Mouse (Mus musculus): Measurements from ENCODE around the gene Adra2a.
A peak's percentile ranks its signal among the peaks of the same experiment; 100 is the strongest.

Gene Adra2a

DNA sequence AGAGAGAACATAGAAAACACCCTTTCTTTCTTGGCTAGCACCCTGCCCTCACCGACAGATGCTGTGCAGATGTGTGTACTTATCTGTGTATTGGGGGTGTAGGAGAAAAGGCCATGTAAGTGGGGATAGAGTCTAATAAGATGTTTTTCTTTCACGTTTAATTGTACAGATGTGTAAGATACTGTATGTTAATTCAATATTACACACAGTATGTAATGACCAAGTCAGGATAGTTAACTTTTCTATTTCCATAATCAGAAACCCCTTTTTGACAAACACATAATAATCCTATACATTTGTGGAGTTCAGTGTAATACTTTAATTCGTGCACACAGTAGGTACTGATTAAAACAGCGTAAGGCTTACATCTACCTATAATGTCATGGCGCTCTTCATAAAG lies at the start of gene Adra2a:
TSS of gene Adra2a (plus strand) at position 301 of the 400 bp plus-strand sequence.
- DNase-seq: no peak

DNA sequence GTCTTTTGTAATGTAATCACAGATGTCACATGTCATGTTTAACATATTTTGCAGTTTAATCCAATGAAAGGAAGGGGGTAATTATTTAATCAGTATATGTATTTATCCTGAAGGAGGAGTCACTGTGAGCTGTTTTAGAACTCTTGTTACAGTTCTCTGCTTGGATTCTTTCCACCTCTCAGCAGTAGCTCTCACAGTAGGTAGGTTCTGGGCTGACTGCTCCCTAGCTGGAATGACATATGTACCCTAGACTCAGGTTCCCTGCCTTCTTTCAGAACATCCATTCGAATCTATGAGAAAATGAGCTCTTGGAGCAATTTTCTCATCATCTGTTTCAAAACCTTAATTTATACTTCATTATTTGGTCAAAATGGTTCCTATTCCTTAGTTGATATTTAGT lies 49.7 kb upstream of the Adra2a start:
- no peak for DNase-seq

DNA sequence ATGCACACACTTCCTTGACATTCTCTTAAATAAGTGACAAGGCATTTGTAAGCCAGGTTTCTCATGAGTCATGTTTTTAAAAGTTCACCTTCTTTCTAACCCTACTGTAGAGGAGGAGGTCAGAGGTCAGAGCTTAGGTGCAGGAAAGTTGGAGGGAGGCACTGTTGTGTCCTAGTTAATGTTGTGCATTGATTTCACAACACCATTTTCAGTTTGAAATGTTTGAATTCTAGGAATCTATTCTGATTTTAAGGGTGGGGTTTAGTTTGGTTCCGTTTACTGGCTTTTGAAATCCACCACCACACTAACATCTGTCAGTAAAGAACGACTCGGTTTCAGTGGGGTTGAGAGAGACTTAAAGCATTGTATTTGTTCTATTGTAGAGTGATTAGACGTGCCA lies 33.0 kb upstream of the Adra2a start:
- DNase-seq: no peak

DNA sequence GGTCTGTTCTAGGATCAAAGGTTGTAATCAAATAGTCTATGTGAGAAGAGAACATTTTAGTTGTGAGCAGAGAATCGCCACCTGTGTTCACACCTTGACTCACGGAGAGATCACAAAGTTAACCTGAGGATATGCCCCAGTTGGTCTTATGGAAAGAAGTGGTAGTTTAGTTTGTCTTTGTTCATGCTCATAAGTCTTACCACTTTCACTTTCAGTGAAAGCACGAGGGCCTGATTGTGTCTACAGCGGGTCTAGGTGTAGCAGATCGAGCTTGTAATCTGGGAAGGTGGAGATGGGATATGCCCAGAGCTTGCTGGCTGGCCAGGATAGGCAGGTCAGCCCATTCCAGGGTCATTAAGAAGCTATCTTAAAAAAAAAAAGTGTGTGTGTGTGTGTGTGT lies 29.0 kb upstream of the Adra2a start:
- no peak for DNase-seq

DNA sequence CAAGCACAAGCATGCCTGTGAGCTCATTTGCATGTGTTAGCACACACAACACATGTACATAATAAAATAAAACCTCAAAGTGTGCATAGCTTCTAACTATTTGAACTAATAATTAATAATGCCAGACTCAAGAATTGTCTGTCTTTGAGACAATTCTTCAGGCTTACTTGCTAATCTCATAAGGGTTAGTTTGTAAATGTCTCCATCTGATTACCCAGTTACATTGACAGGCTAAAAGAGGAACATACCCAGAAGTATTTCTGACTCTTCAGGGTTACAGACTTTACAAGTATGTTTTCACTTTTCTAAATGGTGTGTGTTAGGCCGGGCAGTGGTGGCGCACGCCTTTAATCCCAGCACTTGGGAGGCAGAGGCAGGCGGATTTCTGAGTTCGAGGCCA lies 28.4 kb upstream of the Adra2a start:
- no peak for DNase-seq

DNA sequence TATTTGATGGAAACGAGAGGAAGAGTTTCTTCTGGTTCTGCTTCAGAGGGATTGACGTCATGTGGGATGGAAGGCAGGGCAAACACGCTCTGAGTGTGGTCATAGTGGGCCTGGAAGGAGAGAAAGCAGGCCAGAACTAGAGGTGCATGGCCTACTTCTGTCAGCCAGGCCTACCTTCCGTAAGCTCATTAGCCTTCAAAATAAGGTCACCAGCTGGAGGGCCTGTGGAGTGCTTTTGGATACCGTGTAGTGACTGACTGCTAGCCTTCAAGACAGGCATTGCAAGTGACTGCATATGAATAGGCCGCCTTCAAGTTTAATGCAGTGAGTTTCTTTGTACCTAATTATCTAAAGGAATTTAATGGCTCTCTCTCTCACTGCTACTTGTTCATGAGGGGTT lies 8.9 kb upstream of the Adra2a start:
- no peak for DNase-seq

DNA sequence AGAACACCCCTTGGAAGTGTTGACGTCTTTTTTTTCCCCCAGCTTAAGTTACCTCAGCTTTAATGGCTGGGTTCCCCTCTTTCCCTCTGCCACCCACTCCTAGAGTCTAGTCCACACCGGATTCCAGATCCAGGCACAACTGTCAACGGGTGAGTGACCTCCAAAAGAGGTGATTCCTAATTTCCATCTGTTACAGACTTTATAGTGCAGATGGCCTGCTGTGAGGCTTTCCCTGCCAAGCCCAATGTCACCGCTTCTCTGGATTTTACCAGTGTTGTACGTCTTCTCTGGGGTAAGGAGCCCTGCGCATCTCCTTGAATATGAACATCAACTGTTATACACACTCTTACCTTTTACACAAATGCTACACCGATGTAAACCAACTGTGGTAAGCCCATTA lies 4.5 kb upstream of the Adra2a start:
- no peak for DNase-seq

DNA sequence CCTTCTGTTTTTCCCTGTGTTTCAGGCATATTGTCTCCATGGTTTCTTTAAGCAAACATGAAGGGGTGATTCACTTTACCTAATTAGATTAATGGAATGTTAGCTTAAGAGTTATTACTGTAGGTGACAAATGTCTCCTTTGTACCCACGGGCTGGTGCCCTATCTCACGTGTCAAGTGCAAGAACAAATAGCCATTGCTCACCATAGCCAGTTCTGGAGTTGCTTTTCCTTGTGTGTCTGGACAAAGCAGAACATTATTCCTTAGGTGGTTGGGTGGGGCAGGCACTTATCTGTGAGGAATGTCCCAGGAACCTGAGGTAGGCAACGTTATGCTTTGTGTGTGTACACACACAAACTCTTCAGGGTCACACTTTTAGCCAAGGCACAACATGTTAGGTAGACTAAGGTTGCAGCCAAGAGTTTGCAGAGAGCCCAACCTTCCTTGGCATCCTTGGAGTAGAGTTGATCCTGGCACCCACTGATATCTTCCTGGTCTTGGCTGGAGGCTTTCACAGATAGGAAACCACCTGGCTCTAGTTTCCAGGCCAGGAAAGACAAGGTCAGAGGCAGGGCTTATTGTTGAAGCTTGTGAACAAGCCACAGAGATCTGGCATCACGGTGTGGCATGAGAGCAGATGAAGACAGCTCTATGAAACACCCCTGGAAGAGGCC lies 3.5 kb upstream of the Adra2a start:
- no peak for DNase-seq

DNA sequence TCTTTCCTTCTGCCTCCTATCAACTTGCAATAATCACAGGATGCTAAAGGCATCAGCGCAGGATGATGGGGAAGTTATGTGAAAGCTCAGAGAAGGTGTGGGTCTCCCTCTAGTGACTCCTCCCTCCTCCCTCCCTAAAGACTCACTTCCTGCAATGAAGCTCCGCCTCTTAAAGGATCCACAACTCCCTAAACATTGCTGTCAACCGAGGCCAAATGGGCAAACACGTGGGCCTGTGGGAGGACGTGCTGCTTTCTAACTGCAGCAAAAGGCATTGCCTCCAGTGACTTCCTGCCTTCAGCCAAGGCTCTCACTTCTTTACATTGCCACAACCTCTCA lies 3.0 kb upstream of the Adra2a start:
- no peak for DNase-seq

DNA sequence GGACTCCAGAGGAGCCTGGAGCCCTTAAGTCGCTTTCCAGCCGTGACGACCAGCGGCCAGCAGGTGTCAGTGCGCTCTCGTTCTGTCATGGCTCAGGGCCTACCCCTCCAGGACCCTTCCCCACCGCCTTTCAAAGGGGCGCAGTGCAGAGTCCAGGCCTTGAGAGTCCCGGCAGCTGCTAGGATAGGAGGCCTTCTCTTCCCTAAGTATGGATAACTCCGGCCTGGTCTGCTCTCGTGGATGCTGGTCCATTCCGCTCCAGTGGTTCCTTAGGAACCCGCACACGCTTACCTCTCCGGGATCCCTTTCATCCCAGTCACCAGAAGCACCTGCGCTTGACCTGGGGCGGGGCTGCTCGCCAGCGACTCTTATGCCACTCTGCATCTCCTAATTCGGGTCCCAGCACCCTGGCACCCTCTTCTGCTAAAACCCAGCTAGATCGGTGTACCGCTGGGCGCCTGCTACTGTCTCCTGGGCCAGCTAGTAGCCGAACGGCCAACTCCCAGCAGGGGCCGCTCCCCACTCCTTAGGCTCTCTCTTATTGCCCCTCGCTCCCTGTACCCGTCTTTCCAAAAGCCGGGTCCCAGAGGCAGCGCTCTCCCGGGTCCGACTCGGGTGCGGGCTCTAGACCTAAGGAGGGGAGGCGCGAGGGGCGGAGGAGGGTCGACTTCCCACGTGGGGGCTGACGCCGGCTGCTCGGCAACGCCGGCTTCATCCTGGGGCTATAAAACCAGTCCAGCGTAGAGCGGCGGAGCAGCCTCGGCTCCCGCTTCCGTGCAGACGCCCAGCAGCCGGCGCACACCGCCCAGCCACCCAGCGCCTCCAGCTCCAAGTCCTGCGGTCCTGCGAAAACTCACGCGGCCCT lies 788 bp downstream of the Adra2a start:
- peak; percentile 52 for DNase-seq

DNA sequence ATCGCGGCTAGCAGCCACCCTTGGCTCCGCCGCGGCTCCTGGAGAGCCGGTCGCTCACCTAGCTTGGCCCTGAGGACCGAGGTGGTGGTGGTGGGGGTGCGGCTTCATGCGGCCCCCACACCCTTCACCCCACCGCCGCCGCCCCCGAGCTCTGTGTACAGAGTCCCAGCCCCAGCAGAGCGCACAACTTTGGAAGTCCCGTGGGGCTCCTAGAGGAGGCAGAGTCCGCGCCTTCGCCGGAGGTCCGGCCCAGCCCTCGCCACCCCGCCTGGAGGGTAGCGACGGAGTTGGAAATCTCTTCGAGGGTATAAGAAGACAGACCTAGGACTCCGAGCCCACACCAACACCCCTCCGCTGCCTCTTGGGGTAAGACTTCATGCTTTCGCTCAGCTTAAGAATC lies 1.5 kb downstream of the Adra2a start:
- DNase-seq: no peak

DNA sequence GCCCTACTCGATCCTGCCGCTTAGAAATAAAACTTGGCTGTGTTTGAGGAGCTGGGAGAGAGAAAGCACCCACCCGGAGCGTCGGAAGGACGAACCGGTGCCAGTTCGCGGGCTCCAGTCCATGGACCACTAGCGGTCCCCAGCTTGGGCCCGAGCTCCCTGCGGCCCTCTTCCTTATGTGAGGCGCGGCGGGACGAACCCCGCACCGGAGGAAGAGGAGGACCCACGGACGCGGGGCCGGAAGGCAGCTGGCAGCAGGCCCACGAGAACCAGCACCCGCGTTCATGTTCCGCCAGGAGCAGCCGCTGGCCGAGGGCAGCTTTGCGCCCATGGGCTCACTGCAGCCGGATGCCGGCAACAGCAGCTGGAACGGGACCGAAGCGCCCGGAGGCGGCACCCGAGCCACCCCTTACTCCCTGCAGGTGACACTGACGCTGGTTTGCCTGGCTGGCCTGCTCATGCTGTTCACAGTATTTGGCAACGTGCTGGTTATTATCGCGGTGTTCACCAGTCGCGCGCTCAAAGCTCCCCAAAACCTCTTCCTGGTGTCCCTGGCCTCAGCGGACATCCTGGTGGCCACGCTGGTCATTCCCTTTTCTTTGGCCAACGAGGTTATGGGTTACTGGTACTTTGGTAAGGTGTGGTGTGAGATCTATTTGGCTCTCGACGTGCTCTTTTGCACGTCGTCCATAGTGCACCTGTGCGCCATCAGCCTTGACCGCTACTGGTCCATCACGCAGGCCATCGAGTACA lies 2.2 kb downstream of the Adra2a start:
- DNase-seq: no peak

DNA sequence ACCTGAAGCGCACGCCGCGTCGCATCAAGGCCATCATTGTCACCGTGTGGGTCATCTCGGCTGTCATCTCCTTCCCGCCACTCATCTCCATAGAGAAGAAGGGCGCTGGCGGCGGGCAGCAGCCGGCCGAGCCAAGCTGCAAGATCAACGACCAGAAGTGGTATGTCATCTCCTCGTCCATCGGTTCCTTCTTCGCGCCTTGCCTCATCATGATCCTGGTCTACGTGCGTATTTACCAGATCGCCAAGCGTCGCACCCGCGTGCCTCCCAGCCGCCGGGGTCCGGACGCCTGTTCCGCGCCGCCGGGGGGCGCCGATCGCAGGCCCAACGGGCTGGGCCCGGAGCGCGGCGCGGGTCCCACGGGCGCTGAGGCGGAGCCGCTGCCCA lies 2.7 kb downstream of the Adra2a start:
- no peak for DNase-seq

DNA sequence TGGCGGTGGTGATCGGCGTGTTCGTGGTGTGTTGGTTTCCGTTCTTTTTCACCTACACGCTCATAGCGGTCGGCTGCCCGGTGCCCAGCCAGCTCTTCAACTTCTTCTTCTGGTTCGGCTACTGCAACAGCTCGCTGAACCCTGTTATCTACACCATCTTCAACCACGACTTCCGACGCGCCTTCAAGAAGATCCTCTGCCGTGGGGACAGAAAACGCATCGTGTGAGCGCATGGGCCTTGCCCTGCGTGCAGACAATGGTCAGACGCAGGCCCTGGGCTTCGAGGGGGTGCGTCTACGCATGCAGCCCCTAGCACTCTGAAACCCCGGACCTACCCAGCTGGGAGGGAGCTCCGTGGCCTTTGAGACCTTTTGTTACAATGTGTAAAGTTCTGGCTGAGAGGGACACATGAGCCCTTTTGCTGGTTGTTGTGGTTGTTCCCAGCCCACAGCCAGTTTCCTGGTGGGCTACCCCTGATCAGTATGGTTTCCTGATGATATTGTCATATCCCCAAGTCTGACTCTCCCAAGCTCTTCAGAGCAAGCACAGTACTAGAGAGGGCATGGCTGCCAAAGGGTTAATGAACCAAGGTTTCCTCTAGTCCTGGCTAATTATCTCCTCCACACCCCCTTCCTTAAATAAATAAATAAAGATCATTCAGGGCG lies 3.6 kb downstream of the Adra2a start:
- DNase-seq: no peak

DNA sequence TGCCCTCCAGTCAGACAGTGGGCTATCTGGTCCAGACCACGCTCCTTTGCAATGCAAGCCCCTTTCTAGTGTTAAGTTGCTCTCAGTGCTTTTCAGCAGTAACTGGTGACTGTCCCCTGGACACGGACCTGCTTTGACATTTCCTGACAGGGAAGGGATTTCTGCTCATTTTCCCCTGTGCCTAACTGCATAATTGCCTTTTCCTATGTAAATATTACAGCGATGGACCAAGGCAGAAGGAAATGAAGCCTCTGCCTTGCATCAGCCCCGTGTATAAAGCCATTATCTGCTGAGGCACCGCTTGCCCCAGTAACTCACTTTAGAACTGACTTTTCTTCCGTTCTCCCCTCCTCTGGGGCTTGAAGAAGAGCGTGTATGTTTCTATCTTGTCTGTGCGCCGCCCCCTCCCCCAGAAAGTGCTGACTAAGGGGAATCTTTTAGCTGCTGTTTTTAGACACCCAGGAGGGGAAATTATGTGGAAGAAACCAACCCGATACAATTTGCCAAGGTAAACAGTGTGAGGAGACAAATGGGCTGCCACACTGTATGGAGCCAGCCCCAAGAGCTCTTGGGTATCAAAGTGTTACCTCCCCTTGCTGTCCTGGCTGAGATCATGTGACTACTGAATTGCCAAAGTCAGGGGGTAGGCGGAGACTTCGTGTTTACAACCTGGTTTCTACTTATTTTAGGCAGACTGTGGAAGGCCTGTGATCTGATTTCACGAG lies 4.4 kb downstream of the Adra2a start:
- DNase-seq: no peak

DNA sequence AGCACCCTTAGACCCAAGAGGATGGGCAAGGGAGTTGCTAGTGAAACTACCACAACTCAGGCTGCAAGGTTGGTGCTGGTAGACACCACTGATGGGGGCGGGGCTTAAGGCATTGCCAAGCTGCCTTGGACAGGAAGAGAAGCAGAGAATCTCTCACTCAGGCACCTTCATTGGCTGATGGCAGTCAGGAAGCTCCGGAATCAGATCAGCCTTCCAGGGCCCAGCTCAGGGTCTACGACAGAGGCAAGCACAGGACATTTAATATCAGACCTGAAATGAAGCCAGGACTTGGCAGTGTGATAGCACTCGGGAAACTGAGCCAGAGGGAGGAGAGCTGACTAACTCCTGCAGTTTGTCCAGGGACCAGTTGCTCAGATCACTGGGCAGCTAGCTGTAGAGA lies 7.7 kb downstream of the Adra2a start:
- DNase-seq: no peak

DNA sequence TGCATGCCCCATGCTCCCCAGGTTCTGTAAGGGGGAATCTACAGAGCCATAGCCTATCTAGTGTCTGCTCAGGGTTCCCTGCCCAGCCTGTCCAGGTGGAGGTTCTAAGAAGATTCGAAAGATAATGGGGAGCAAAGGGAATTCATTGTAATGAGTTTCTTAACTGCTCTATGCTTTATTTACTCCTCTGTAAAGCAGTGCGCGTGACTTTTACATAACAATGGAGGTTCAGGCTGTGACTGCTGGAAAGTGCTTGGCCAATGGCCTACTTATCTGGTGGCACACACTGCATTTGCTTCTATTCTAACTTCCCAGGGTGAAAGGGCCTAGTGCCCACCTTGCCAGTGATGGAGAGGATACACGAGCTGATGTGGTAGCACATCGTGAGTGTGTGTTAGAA lies 11.9 kb downstream of the Adra2a start:
- DNase-seq: no peak

DNA sequence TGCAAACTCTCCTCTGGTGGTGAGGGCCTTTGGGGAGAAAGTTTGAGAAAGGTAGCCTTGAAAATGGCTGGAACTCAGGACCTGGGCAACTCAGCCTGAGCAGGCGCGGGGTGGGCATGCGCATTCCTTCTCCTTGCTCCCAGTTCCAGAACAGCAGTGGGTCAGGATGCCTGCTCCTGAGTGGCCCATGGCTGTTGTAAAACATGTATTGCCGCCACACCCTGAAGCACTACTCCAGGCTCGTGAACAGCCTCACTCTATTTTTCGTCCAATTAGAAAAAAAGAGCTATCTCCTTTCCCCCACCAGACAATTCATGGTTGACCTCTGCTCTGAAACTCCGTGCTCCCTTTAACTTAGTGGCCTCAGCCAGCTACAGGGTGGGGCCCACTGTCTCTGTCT lies 24.5 kb downstream of the Adra2a start:
- no peak for DNase-seq

DNA sequence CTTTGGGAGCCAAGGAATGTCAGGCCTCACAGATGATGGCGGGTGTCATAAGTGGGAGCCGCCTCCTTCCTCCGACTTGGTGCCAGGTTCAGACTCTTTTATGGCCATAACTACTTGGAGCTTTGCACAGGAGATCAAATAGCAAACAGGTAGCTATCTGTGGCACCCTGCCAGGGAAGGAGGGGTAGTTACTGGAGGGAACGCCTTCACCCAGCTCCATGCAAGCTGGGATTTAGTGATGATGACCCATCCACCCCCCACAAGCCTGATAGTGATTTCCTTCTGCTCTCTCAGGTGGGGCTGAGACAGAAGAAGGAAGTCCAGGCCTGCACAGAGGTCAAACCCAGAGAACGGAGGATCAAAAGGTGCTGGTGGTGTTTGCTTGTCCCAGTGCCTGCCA lies 26.6 kb downstream of the Adra2a start:
- DNase-seq: no peak

DNA sequence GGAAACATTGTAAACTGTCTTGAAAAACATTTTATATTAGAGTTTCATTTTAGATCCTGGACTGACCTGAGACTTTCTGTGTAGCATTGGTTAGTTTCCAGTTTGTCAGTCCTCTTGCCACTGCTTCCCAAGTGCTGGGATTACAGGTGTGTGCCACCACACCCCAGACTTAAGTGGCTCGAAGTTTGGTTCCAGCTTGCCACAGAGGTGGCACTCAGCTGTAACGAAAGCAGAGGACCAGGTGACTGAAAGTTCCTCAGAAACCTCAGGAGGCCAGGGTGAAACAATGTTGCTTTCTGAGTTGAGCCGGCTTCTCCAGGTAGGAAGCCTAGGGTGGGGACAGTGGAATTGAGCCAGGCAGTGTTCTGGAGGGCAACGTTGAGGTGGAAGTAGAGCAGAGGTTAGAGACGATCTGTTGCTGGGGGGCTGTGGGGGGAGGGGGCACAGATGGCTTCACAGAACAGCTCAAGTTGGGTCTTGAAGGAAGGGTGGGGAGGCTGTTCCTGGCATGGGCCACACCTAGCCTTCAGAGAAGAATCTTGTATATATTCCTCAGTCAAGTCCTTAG lies 28.4 kb downstream of the Adra2a start:
- no peak for DNase-seq

DNA sequence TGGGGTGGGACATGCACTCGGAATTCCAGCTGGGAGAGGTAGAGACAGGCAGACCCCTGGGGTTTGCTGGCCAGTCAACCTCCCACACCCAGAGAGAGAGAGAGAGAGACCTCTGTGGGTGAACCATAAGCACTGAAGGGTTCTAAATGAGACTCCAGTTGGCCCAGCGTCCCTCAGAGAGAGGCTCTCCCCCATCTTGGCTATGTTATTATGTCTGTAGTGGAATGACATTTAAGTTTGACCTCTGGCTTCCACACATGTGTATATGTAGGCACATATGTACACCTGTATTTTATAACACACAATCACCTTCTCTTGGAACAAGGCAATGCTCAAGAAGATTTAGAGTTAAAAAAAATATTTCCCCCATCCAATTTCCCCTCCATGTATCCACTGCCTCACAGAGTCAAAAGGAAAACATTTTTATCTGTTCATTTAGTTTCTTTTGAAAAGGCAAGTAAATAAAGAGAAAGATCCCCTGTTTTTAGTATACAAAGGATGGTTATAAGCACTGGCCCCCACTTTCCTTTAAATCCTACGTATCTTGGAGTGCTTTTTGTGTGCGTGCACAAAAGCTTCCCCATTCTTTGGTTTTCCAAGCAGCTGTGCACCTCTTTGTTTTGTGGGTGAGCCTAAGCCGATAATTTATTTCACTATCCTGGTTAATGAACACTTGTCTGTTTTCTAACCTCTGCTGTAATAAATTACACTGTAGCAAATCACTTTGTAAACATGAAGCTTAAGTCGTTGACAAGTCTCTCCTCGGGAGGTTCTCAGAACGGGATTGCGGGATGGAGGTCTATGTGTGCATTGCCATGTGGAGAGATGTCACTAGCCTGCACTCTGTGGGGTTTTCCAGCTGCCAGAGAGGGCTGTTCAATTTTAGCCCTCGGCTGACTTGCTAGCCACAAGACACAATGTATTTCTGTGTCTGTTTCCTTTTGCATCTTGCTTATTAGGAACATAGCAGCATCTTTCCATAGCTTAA lies 32.7 kb downstream of the Adra2a start:
- DNase-seq: no peak
